20 mouse cellular contexts compared by ENCODE assay signal in genomic region chr11:8615436-8615835, GRCm38 (mm10). TPM values are rescaled to one million over a fixed set of nuclear protein-coding genes. Genes with fewer than 3 reads are reported as not detected.
A peak's percentile ranks its signal among the peaks of the same experiment; 100 is the strongest.
DNase-seq lines count a peak whose midpoint lies in the region; ATAC-seq and TF ChIP-seq lines count a peak whose summit lies in the region.
"Had no signal": no experiment of that assay in that cellular context is flagged by ENCODE, and none has a peak within 500 bp of the region (broad histone marks: within the 10 kb centered on the region; RNA-seq: fewer than 3 reads in every experiment).

No protein-coding gene starts in this region.

- H3K9ac ChIP-seq in limb, embryonic 14.5 days (ENCODE audit: low read depth, low read length, severe bottlenecking), result peak overlapping the region; percentile 3; the same call in 1 of the 2 replicates
- no peak overlapping the region for H3K9ac ChIP-seq in ES-Bruce4 (ENCODE audit: low read depth, poor library complexity, severe bottlenecking)
- H3K9ac ChIP-seq in kidney, postnatal 0 days (ENCODE audit: low read depth, low read length), result no peak overlapping the region
- no peak overlapping the region for H3K9ac ChIP-seq in midbrain, embryonic 13.5 days (replicated peaks)
- H3K9ac ChIP-seq: forebrain, embryonic 13.5 days; heart, embryonic 13.5 days; neural tube, embryonic 13.5 days had no signal

- WGBS in limb, embryonic 14.5 days, result 54% methylated on average over 12 of the region's 12 CpGs
- WGBS in limb, embryonic 10.5 days, result 76% methylated on average over 12 of the region's 12 CpGs
- WGBS in kidney, postnatal 0 days, result 21% methylated on average over 12 of the region's 12 CpGs
- 79% methylated on average over 12 of the region's 12 CpGs for WGBS in midbrain, embryonic 13.5 days

- no peak overlapping the region for H3K4me2 ChIP-seq in limb, embryonic 14.5 days (replicated peaks; ENCODE audit: low read depth, low read length, severe bottlenecking)
- no peak overlapping the region for H3K4me2 ChIP-seq in kidney, postnatal 0 days (ENCODE audit: low read length)
- no peak overlapping the region for H3K4me2 ChIP-seq in midbrain, embryonic 13.5 days (replicated peaks)
- H3K4me2 ChIP-seq: forebrain, embryonic 13.5 days; heart, embryonic 13.5 days; neural tube, embryonic 13.5 days had no signal

- no peaks in the 10 kb centered on the region for H3K9me3 ChIP-seq in limb, embryonic 14.5 days (ENCODE audit: control insufficient read depth, low read length)
- H3K9me3 ChIP-seq in limb, embryonic 10.5 days (replicated peaks), result no peaks in the 10 kb centered on the region
- H3K9me3 ChIP-seq in ES-Bruce4 (replicated peaks; ENCODE audit: control insufficient read depth, insufficient read depth, low read length, poor library complexity, severe bottlenecking), result no peaks in the 10 kb centered on the region
- H3K9me3 ChIP-seq in kidney, postnatal 0 days (replicated peaks; ENCODE audit: low read length), result no peaks in the 10 kb centered on the region
- no peaks in the 10 kb centered on the region for H3K9me3 ChIP-seq in midbrain, embryonic 13.5 days
- H3K9me3 ChIP-seq: forebrain, embryonic 13.5 days; heart, embryonic 13.5 days; midbrain, embryonic 10.5 days; neural tube, embryonic 13.5 days had no signal

- no peak for TF ChIP-seq CTCF in ES-Bruce4 (IDR thresholded peaks at IDR 0.05; ENCODE audit: low read depth, low read length)
- TF ChIP-seq CTCF in kidney, postnatal 0 days (IDR thresholded peaks at IDR 0.05; ENCODE audit: low read depth), result no peak

- no peak for DNase-seq in limb, embryonic 14.5 days (ENCODE audit: low spot score)
- no peak for DNase-seq in limb, embryonic 10.5 days (ENCODE audit: low spot score)
- peak; percentile 73 for DNase-seq in R1 (ENCODE audit: low read depth, low spot score)
- peak; percentile 36 for DNase-seq in kidney, postnatal 0 days (ENCODE audit: low spot score)
- DNase-seq in layer of hippocampus, adult 11-12 months (ENCODE audit: low spot score), result no peak
- DNase-seq: cerebellum, adult 11-12 months; cerebellum, postnatal 25 days; heart, postnatal 36 days; lung, postnatal 36 days; right cerebral cortex, postnatal 14 days had no signal

- no peak overlapping the region for H3K4me3 ChIP-seq in limb, embryonic 14.5 days (replicated peaks; ENCODE audit: low read length)
- H3K4me3 ChIP-seq in limb, embryonic 10.5 days, result no peak overlapping the region
- H3K4me3 ChIP-seq in ES-Bruce4 (ENCODE audit: low read depth, low read length), result no peak overlapping the region
- H3K4me3 ChIP-seq in kidney, postnatal 0 days (replicated peaks; ENCODE audit: low read depth, low read length), result no peak overlapping the region
- H3K4me3 ChIP-seq in midbrain, embryonic 13.5 days (replicated peaks), result no peak overlapping the region
- H3K4me3 ChIP-seq: forebrain, embryonic 13.5 days; heart, embryonic 13.5 days; left cerebral cortex, adult 2 months; midbrain, embryonic 10.5 days; neural tube, embryonic 13.5 days had no signal

- peaks cover 42% of the 10 kb centered on the region for H3K36me3 ChIP-seq in limb, embryonic 14.5 days (ENCODE audit: control insufficient read depth, insufficient read depth, low read length)
- peaks cover 55% of the 10 kb centered on the region for H3K36me3 ChIP-seq in limb, embryonic 10.5 days
- H3K36me3 ChIP-seq in ES-Bruce4 (ENCODE audit: control insufficient read depth, insufficient read depth, low read length, poor library complexity, severe bottlenecking), result peaks cover 5% of the 10 kb centered on the region
- H3K36me3 ChIP-seq in kidney, postnatal 0 days (ENCODE audit: insufficient read depth, low read length), result 0 out of 2 replicates have a peak, but pooled peaks cover 5% of the 10 kb centered on the region
- H3K36me3 ChIP-seq in midbrain, embryonic 13.5 days, result no peaks in the 10 kb centered on the region
- H3K36me3 ChIP-seq: neural tube, embryonic 13.5 days had no signal

- H3K4me1 ChIP-seq in limb, embryonic 14.5 days (ENCODE audit: control insufficient read depth, insufficient read depth, low read length), result peaks cover 34% of the 10 kb centered on the region
- peaks cover 40% of the 10 kb centered on the region for H3K4me1 ChIP-seq in limb, embryonic 10.5 days
- H3K4me1 ChIP-seq in ES-Bruce4 (ENCODE audit: control insufficient read depth, insufficient read depth, low read length), result peaks cover 8% of the 10 kb centered on the region
- peaks cover 29% of the 10 kb centered on the region for H3K4me1 ChIP-seq in kidney, postnatal 0 days (replicated peaks; ENCODE audit: insufficient read depth, low read length)
- no peaks in the 10 kb centered on the region for H3K4me1 ChIP-seq in midbrain, embryonic 13.5 days (replicated peaks)

- H3K27ac ChIP-seq in limb, embryonic 14.5 days (replicated peaks; ENCODE audit: low read depth, low read length), result no peak overlapping the region
- no peak overlapping the region for H3K27ac ChIP-seq in limb, embryonic 10.5 days
- H3K27ac ChIP-seq in ES-Bruce4 (ENCODE audit: insufficient read depth, low read length), result 0 out of 2 replicates have a peak overlapping the region, but pooled peaks have one; percentile 54
- peak overlapping the region; percentile 60 for H3K27ac ChIP-seq in kidney, postnatal 0 days
- H3K27ac ChIP-seq in midbrain, embryonic 13.5 days, result no peak overlapping the region
- H3K27ac ChIP-seq: forebrain, embryonic 13.5 days; heart, embryonic 13.5 days; left cerebral cortex, adult 2 months; midbrain, embryonic 10.5 days; neural tube, embryonic 13.5 days had no signal

- no peaks in the 10 kb centered on the region for H3K27me3 ChIP-seq in limb, embryonic 14.5 days (ENCODE audit: control insufficient read depth, insufficient read depth, low read length)
- no peaks in the 10 kb centered on the region for H3K27me3 ChIP-seq in limb, embryonic 10.5 days (ENCODE audit: low read depth, poor library complexity, severe bottlenecking)
- no peaks in the 10 kb centered on the region for H3K27me3 ChIP-seq in ES-Bruce4 (ENCODE audit: control insufficient read depth, insufficient read depth, low read length, poor library complexity, severe bottlenecking)
- no peaks in the 10 kb centered on the region for H3K27me3 ChIP-seq in kidney, postnatal 0 days (ENCODE audit: insufficient read depth, low read length)
- H3K27me3 ChIP-seq in midbrain, embryonic 13.5 days, result no peaks in the 10 kb centered on the region
- H3K27me3 ChIP-seq: forebrain, embryonic 13.5 days; heart, embryonic 13.5 days; neural tube, embryonic 13.5 days; Patski had no signal

- no peak for ATAC-seq in limb, embryonic 14.5 days (ENCODE audit: low FRiP score, low read depth)
- 0 out of 2 replicates have a peak, but pooled peaks have one; percentile 8 for ATAC-seq in kidney, postnatal 0 days (replicated peaks; ENCODE audit: low FRiP score, low read depth)
- ATAC-seq in midbrain, embryonic 13.5 days, result no peak
- ATAC-seq in CD4-positive, CD25-positive, alpha-beta regulatory T cell, adult 4 months, result no peak
- ATAC-seq: forebrain, embryonic 13.5 days; hindbrain, embryonic 16.5 days; Patski had no signal

- no peak for TF ChIP-seq POLR2A in limb, embryonic 14.5 days (IDR thresholded peaks at IDR 0.05; ENCODE audit: borderline replicate concordance, extremely low read depth, insufficient read depth, insufficient read length)
- TF ChIP-seq POLR2A in ES-Bruce4 (IDR thresholded peaks at IDR 0.05; ENCODE audit: insufficient read depth, low read length), result no peak

- TF ChIP-seq EP300 in ES-Bruce4 (IDR thresholded peaks at IDR 0.05; ENCODE audit: insufficient read depth, low read depth, low read length), result no peak

RNA-seq across cellular contexts. Expression of gene Tns3, which starts 48.9 kb away (rescaled TPM):
- 59.1 and 77.2 TPM in 2 replicates for polyA plus RNA-seq in limb, embryonic 14.5 days (2012; rRNA removed)
- 27.4 and 33.3 TPM in 2 replicates for polyA plus RNA-seq in limb, embryonic 14.5 days (2014; fragmentation: Nextera tagmentation; extraction: Ambion mirVana)
- 28.2 and 35.6 TPM in 2 replicates for polyA plus RNA-seq in limb, embryonic 10.5 days (2016; fragmentation: Nextera tagmentation; extraction: Ambion mirVana)
- polyA plus RNA-seq in ES-Bruce4 (2011; ENCODE audit: insufficient read depth, insufficient read length, low read depth, missing spikeins), result 45.7 and 46.2 TPM in 2 replicates
- 17.6 and 18.2 TPM in 2 replicates for polyA plus RNA-seq in kidney, postnatal 0 days (2015; fragmentation: Nextera tagmentation; extraction: Ambion mirVana)
- polyA plus RNA-seq in midbrain, embryonic 13.5 days (2015; fragmentation: Nextera tagmentation; extraction: Ambion mirVana), result 4.4 TPM in 2 replicates
- polyA plus RNA-seq in CD4-positive, CD25-positive, alpha-beta regulatory T cell, adult 4 months (2017; shearing (Covaris generic)), result under 1 TPM; 0.10 to 0.27 TPM

Comparison
In these comparisons a context has a peak if more than half of its experiments do, and no peak if none do; other contexts are left out.
1. DNase-seq: peak in R1 (single experiment) and kidney, postnatal 0 days (single experiment); none in limb, embryonic 14.5 days (single experiment), limb, embryonic 10.5 days (single experiment) and layer of hippocampus, adult 11-12 months (single experiment).
2. H3K27ac ChIP-seq: peak in ES-Bruce4 (single experiment) and kidney, postnatal 0 days (single experiment); none in limb, embryonic 14.5 days (single experiment), limb, embryonic 10.5 days (single experiment) and midbrain, embryonic 13.5 days (single experiment).